Mouse (Mus musculus) bone marrow, adult 2 months (tissue): ENCODE measurements around the gene Stk39.

Experiments
- CTCF ChIP-seq: fragments of 200-500 bp; IDR thresholded peaks from 2 replicates; pipeline ENCODE4 v1.5.1; 2011; ENCODE audit warnings: low read length, control low read depth; ENCODE audit not compliant: control insufficient read depth, insufficient read depth
- POLR2A ChIP-seq: fragments of 200-500 bp; IDR thresholded peaks from 2 replicates; pipeline ENCODE4 v1.6.1; 2011; ENCODE audit warnings: low read depth, mild to moderate bottlenecking, control low read depth, low read length, borderline replicate concordance; ENCODE audit not compliant: control insufficient read depth

- TF ChIP-seq POLR2A (no peak), CTCF (no peak)
Observed at GRCm38 (mm10) chr2:68317895-68318294, 154.2 kb downstream of the Stk39 start.
